Mouse (Mus musculus): Measurements from ENCODE around the gene Btbd2. TPM values are rescaled to one million over a fixed set of nuclear protein-coding genes. Genes with fewer than 3 reads are reported as not detected.

Gene Btbd2
- polyA plus RNA-seq, 1 experiment from 2014 or later: 14.4 TPM

- Histone ChIP-seq H3K36me3 (replicated peaks) (peaks cover 27% of the 10 kb centered on the region), H3K4me3 (replicated peaks) (peak overlapping the region; percentile 73), H3K4me2 (peak overlapping the region; percentile 85), H3K9ac (peak overlapping the region; percentile 68), H3K27me3 (no peaks in the 10 kb centered on the region), H3K4me1 (replicated peaks) (peaks cover 82% of the 10 kb centered on the region), H3K27ac (replicated peaks) (peak overlapping the region; percentile 94), H3K9me3 (replicated peaks) (no peaks in the 10 kb centered on the region)
- WGBS (ENCODE audit: insufficient replicate concordance): 15% methylated on average over 7 of the region's 7 CpGs
- peak; percentile 10; the same call in 1 of the 2 replicates for ATAC-seq (ENCODE audit: insufficient read depth)
These were observed 53.5 kb downstream of the Btbd2 start for GRCm38 (mm10) chr10:80603364-80603763.

GRCm38 (mm10) chr10:80602698-80603325 is 54.1 kb downstream of the Btbd2 start, which contains the start of the genes Scamp4 and Adat3:
TSS of gene Scamp4 (plus strand) at chr10:80602872.
TSS of gene Adat3 (plus strand) at chr10:80602880.
- Histone ChIP-seq H3K36me3 (replicated peaks) (peaks cover 21% of the 10 kb centered on the region), H3K4me3 (replicated peaks) (peak within 1 kb of the TSS; percentile 73), H3K9ac (peak within 1 kb of the TSS; percentile 68), H3K9me3 (replicated peaks) (no peaks in the 10 kb centered on the region), H3K4me2 (peak within 1 kb of the TSS; percentile 85), H3K27ac (replicated peaks) (peak within 1 kb of the TSS; percentile 94), H3K27me3 (no peaks in the 10 kb centered on the region), H3K4me1 (replicated peaks) (peaks cover 82% of the 10 kb centered on the region)
- under 1% methylated on average over 54 of the region's 54 CpGs for WGBS (ENCODE audit: insufficient replicate concordance)
- ATAC-seq (ENCODE audit: insufficient read depth): peak; percentile 87

GRCm38 (mm10) chr10:80596318-80596717 is 60.6 kb downstream of the Btbd2 start:
- H3K4me3 ChIP-seq (replicated peaks): no peak overlapping the region
- H3K27ac ChIP-seq (replicated peaks): no peak overlapping the region
- no peak for ATAC-seq (ENCODE audit: insufficient read depth)
- 52% methylated on average over 4 of the region's 4 CpGs for WGBS (ENCODE audit: insufficient replicate concordance)
- no peak overlapping the region for H3K4me2 ChIP-seq
- H3K36me3 ChIP-seq (replicated peaks): no peaks in the 10 kb centered on the region
- H3K9me3 ChIP-seq (replicated peaks): no peaks in the 10 kb centered on the region
- no peak overlapping the region for H3K9ac ChIP-seq
- H3K27me3 ChIP-seq: no peaks in the 10 kb centered on the region
- peaks cover 43% of the 10 kb centered on the region for H3K4me1 ChIP-seq (replicated peaks)

Small RNAs within 50 kb of the gene (microRNA-seq; reads per million reads assigned to microRNA genes)
- gene Mir6912: 1.0 reads per million

Other genes starting within 250 kb of the Btbd2 start
- 52.8 and 59.5 TPM in 2 replicates for gene Tcf3, start 223.4 kb downstream of the Btbd2 start, polyA plus RNA-seq (2015; fragmentation: Nextera tagmentation; extraction: Ambion mirVana)
- gene Onecut3, start 162.2 kb downstream of the Btbd2 start, polyA plus RNA-seq (2015; fragmentation: Nextera tagmentation; extraction: Ambion mirVana): not detected in 2 replicates
- 0.02 TPM in 1 of 2 replicates, not detected in the other for gene Atp8b3, start 117.9 kb downstream of the Btbd2 start, polyA plus RNA-seq (2015; fragmentation: Nextera tagmentation; extraction: Ambion mirVana)
- gene Rexo1, start 95.5 kb downstream of the Btbd2 start, polyA plus RNA-seq (2015; fragmentation: Nextera tagmentation; extraction: Ambion mirVana): 12.8 and 15.6 TPM in 2 replicates
- gene Klf16, start 79.8 kb downstream of the Btbd2 start, polyA plus RNA-seq (2015; fragmentation: Nextera tagmentation; extraction: Ambion mirVana): 11.7 and 12.1 TPM in 2 replicates
- gene Abhd17a, start 66.7 kb downstream of the Btbd2 start, polyA plus RNA-seq (2015; fragmentation: Nextera tagmentation; extraction: Ambion mirVana): 50.8 and 62.8 TPM in 2 replicates
- gene Scamp4, start 54.2 kb downstream of the Btbd2 start, polyA plus RNA-seq (2015; fragmentation: Nextera tagmentation; extraction: Ambion mirVana): 41.9 and 45.3 TPM in 2 replicates
- gene Adat3, start 54.2 kb downstream of the Btbd2 start, polyA plus RNA-seq (2015; fragmentation: Nextera tagmentation; extraction: Ambion mirVana): 4.8 and 5.8 TPM in 2 replicates
- 1.5 TPM in 2 replicates for gene Gm49322, start 51.0 kb downstream of the Btbd2 start, polyA plus RNA-seq (2015; fragmentation: Nextera tagmentation; extraction: Ambion mirVana)
- gene Csnk1g2, start 34.2 kb downstream of the Btbd2 start, polyA plus RNA-seq (2015; fragmentation: Nextera tagmentation; extraction: Ambion mirVana): 49.7 and 60.4 TPM in 2 replicates
- gene Mknk2, start 21.0 kb upstream of the Btbd2 start, polyA plus RNA-seq (2015; fragmentation: Nextera tagmentation; extraction: Ambion mirVana): 74.9 and 84.6 TPM in 2 replicates
- 28.0 and 31.6 TPM in 2 replicates for gene Mob3a, start 44.9 kb upstream of the Btbd2 start, polyA plus RNA-seq (2015; fragmentation: Nextera tagmentation; extraction: Ambion mirVana)
- gene Izumo4, start 45.1 kb upstream of the Btbd2 start, polyA plus RNA-seq (2015; fragmentation: Nextera tagmentation; extraction: Ambion mirVana): 7.1 and 8.1 TPM in 2 replicates
- gene Ap3d1, start 85.2 kb upstream of the Btbd2 start, polyA plus RNA-seq (2015; fragmentation: Nextera tagmentation; extraction: Ambion mirVana): 20.2 and 21.8 TPM in 2 replicates
- gene Dot1l, start 98.1 kb upstream of the Btbd2 start, polyA plus RNA-seq (2015; fragmentation: Nextera tagmentation; extraction: Ambion mirVana): 8.1 and 9.3 TPM in 2 replicates
- gene Sf3a2, start 141.1 kb upstream of the Btbd2 start, polyA plus RNA-seq (2015; fragmentation: Nextera tagmentation; extraction: Ambion mirVana): 31.3 and 32.8 TPM in 2 replicates
- gene Plekhj1, start 141.6 kb upstream of the Btbd2 start, polyA plus RNA-seq (2015; fragmentation: Nextera tagmentation; extraction: Ambion mirVana): 73.6 and 83.0 TPM in 2 replicates
- 0.10 and 0.12 TPM in 2 replicates for gene Amh, start 148.2 kb upstream of the Btbd2 start, polyA plus RNA-seq (2015; fragmentation: Nextera tagmentation; extraction: Ambion mirVana)
- gene Jsrp1, start 156.4 kb upstream of the Btbd2 start, polyA plus RNA-seq (2015; fragmentation: Nextera tagmentation; extraction: Ambion mirVana): 0.97 and 1.3 TPM in 2 replicates
- gene Oaz1, start 169.6 kb upstream of the Btbd2 start, polyA plus RNA-seq (2015; fragmentation: Nextera tagmentation; extraction: Ambion mirVana): 1,470 and 1,719 TPM in 2 replicates
- not detected in 2 replicates for gene Lingo3, start 187.0 kb upstream of the Btbd2 start, polyA plus RNA-seq (2015; fragmentation: Nextera tagmentation; extraction: Ambion mirVana)
- gene Lsm7, start 198.1 kb upstream of the Btbd2 start, polyA plus RNA-seq (2015; fragmentation: Nextera tagmentation; extraction: Ambion mirVana): 115 TPM in 2 replicates
- 63.9 and 69.6 TPM in 2 replicates for gene Sppl2b, start 198.2 kb upstream of the Btbd2 start, polyA plus RNA-seq (2015; fragmentation: Nextera tagmentation; extraction: Ambion mirVana)
- 0.05 TPM in 1 of 2 replicates, not detected in the other for gene Tmprss9, start 214.8 kb upstream of the Btbd2 start, polyA plus RNA-seq (2015; fragmentation: Nextera tagmentation; extraction: Ambion mirVana)
- 163 and 165 TPM in 2 replicates for gene Timm13, start 243.9 kb upstream of the Btbd2 start, polyA plus RNA-seq (2015; fragmentation: Nextera tagmentation; extraction: Ambion mirVana)

Data from liver, embryonic 15.5 days (tissue).